Mouse (Mus musculus) liver, embryonic 11.5 days (tissue): ENCODE data around the gene Zbtb40. TPM values are rescaled to one million over a fixed set of nuclear protein-coding genes. Genes with fewer than 3 reads are reported as not detected.
A peak's percentile ranks its signal among the peaks of the same experiment; 100 is the strongest.

Experiments used
- ATAC-seq: fragments of 200-750 bp; cut with Nextera tagmentation; replicated peaks from 2 replicates; pipeline ENCODE4 v1.8.0; 2017; ENCODE audit warnings: moderate number of reproducible peaks, mild to moderate bottlenecking, moderate TSS enrichment, moderate library complexity; ENCODE audit not compliant: low FRiP score
- DNase-seq: peaks from one replicate; pipeline ENCODE4 v3.0.0-alpha.2; 2017; ENCODE audit warnings: low spot score
- H3K27ac ChIP-seq: fragments of 300-500 bp; sonication (generic); 2 replicates; pipeline ENCODE4 v1.5.1; 2014; ENCODE audit warnings: mild to moderate bottlenecking, low read depth, low read length, control low read depth
- H3K27me3 ChIP-seq: fragments of 300-500 bp; sonication (generic); replicated peaks from 2 replicates; pipeline ENCODE4 v1.6.1; 2014; ENCODE audit warnings: low read length, mixed read lengths; ENCODE audit not compliant: control insufficient read depth, insufficient read depth
- H3K36me3 ChIP-seq: fragments of 300-500 bp; sonication (generic); 2 replicates; pipeline ENCODE4 v1.6.1; 2014; ENCODE audit warnings: mild to moderate bottlenecking, low read length, moderate library complexity, mixed read lengths; ENCODE audit not compliant: control insufficient read depth, insufficient read depth
- H3K4me1 ChIP-seq: fragments of 300-500 bp; sonication (generic); replicated peaks from 2 replicates; pipeline ENCODE4 v1.6.1; 2014; ENCODE audit warnings: low read length, mixed read lengths; ENCODE audit not compliant: control insufficient read depth, insufficient read depth
- H3K4me2 ChIP-seq: fragments of 300-500 bp; sonication (generic); 2 replicates; pipeline ENCODE4 v1.6.1; 2014; ENCODE audit warnings: mild to moderate bottlenecking, control low read depth, moderate library complexity
- H3K4me3 ChIP-seq: fragments of 300-500 bp; sonication (generic); 2 replicates; pipeline ENCODE4 v1.5.1; 2014; ENCODE audit warnings: low read depth, low read length, control low read depth
- H3K9ac ChIP-seq: fragments of 300-500 bp; sonication (generic); 2 replicates; pipeline ENCODE4 v1.6.1; 2014; ENCODE audit warnings: low read depth, low read length, control low read depth
- H3K9me3 ChIP-seq: fragments of 300-500 bp; sonication (generic); 2 replicates; pipeline ENCODE4 v1.6.1; 2016; ENCODE audit warnings: low read length, inconsistent platforms, mixed read lengths; ENCODE audit not compliant: control insufficient read depth
- WGBS: fragments of 180-500 bp; shearing (Covaris S2); extraction: QIAGEN DNeasy Blood & Tissue Kit; methylation state at CpG from one replicate; pipeline ENCODE4 v1.1.7; 2014; 5-methylcytosine and 5-hydroxymethylcytosine counted together
- polyA plus RNA-seq: library from polyadenylated mRNA; unstranded; fragments of >200 nt; fragmentation: Nextera tagmentation; extraction: Ambion mirVana; gene quantifications from 2 replicates; pipeline ENCODE4 v1.2.1, GENCODE M21; 2014

The Zbtb40 gene
- polyA plus RNA-seq, 1 experiment from 2014 or later, result 5.7 TPM

DNA sequence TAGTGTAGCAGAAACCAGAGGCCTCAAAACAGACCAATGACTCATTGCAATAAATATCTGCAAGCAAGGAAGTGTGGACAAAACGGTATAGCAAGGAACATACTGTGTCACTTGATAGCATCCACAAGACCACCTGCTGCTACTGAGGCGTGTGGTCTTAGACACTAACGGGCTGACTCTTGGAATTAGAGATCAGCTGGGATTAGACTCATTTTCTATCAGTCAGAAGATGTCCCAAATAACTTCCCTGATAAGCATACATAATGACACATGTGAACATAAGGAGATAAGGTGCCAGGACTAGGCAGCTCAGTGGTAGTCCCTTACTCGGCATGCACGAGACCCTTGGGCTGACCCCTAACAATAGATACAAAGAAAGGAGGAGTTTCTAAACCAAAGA, 21.6 kb downstream of the Zbtb40 start:
- H3K4me2 ChIP-seq, result no peak overlapping the region

DNA sequence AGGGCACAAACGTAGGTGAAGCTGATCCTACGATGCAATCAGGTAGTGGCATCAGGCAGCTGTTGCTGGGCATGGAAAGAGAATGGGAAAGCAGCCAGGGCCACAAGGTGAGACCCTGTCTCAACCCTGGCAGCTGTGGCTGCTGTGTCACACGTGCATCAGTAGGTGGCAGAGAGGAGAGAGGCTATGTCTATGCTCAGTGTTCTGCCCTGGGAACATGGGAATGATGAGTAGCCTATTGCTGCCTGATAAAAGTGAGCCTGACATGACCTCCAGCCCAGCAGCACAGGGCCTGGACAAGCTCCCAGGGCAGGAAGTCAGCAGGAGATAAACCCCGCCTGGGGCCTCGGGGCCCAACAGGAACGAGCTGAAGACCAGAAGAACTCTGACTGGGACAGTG, 23.0 kb downstream of the Zbtb40 start:
- WGBS, result 33% methylated on average over 6 of the region's 6 CpGs
- no peaks in the 10 kb centered on the region for H3K27me3 ChIP-seq
- no peak overlapping the region for H3K4me3 ChIP-seq
- H3K9me3 ChIP-seq, result no peaks in the 10 kb centered on the region
- H3K9ac ChIP-seq, result 0 out of 2 replicates have a peak overlapping the region, but pooled peaks have one; percentile 25
- peak; percentile 69 for ATAC-seq
- peak overlapping the region; percentile 11 for H3K4me2 ChIP-seq
- H3K4me1 ChIP-seq, result peaks cover 32% of the 10 kb centered on the region
- H3K36me3 ChIP-seq, result no peaks in the 10 kb centered on the region
- peak overlapping the region; percentile 57; the same call in 1 of the 2 replicates for H3K27ac ChIP-seq
- no peak for DNase-seq

More for the DNA sequence above, 21.6 kb downstream of the Zbtb40 start:
- 45% methylated on average over 5 of the region's 5 CpGs for WGBS
- ATAC-seq, result peak; percentile 45
- Histone ChIP-seq H3K4me1 (peaks cover 32% of the 10 kb centered on the region), H3K36me3 (no peaks in the 10 kb centered on the region), H3K4me3 (no peak overlapping the region), H3K9ac (no peak overlapping the region), H3K9me3 (no peaks in the 10 kb centered on the region), H3K27ac (no peak overlapping the region), H3K27me3 (no peaks in the 10 kb centered on the region)
- no peak for DNase-seq

DNA sequence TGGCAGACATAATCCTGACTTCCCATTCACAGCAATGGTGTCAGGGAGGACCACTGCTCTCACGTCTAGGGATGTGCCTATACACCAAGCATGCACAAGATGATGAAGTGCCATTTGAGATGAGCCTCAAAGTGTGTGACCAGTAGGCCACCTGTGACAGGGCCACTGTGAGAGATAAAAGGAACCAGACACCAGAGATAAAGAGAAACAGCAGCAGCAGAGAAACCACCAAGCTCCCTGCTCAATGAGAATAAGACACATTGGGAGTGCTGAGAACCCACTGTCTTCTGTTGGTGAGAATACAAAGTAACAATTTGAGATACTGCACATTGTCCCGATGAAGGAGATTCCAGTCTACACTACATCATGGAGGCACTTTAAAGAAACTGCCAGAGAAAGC, 23.5 kb downstream of the Zbtb40 start:
- Histone ChIP-seq H3K9ac (0 out of 2 replicates have a peak overlapping the region, but pooled peaks have one; percentile 25), H3K27ac (peak overlapping the region; percentile 19; the same call in 1 of the 2 replicates), H3K4me3 (no peak overlapping the region), H3K4me1 (peaks cover 32% of the 10 kb centered on the region), H3K9me3 (no peaks in the 10 kb centered on the region), H3K4me2 (peak overlapping the region; percentile 11), H3K27me3 (no peaks in the 10 kb centered on the region), H3K36me3 (no peaks in the 10 kb centered on the region)
- no peak for DNase-seq
- WGBS, result 48% methylated on average over 2 of the region's 2 CpGs
- ATAC-seq, result peak; percentile 64

DNA sequence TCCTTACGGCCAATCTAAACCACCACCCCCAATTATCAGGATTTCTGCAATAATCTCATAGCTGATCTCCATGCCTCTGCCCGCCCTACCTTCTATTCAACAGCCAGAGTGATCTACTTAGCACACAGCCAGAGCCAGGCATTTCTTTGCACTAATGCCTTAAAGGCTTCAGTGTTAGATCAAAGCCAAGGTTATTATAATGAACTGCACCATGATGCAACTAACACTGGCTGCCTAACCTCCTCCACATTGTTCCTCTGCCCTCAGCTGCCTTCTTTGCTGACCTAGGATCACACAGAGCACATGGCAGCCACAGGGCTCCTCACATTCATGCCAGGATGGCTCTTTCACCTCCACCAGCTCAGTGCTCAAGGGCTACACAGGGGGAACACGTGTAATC, 28.5 kb downstream of the Zbtb40 start:
- Histone ChIP-seq H3K4me3 (no peak overlapping the region), H3K9me3 (no peaks in the 10 kb centered on the region), H3K9ac (no peak overlapping the region), H3K27me3 (no peaks in the 10 kb centered on the region), H3K4me2 (no peak overlapping the region), H3K36me3 (peaks cover 3% of the 10 kb centered on the region; the same call in 1 of the 2 replicates), H3K4me1 (peaks cover 7% of the 10 kb centered on the region), H3K27ac (no peak overlapping the region)
- DNase-seq (no peak), ATAC-seq (no peak)
- 73% methylated on average over 3 of the region's 3 CpGs for WGBS

GRCm38 (mm10) chr4:137015934-137016333, 32.7 kb downstream of the Zbtb40 start:
- no peak overlapping the region for H3K4me3 ChIP-seq
- no peak for ATAC-seq
- 72% methylated on average over 8 of the region's 8 CpGs for WGBS
- no peaks in the 10 kb centered on the region for H3K9me3 ChIP-seq
- H3K36me3 ChIP-seq, result peaks cover 3% of the 10 kb centered on the region; the same call in 1 of the 2 replicates
- H3K27me3 ChIP-seq, result no peaks in the 10 kb centered on the region
- no peak for DNase-seq
- no peak overlapping the region for H3K27ac ChIP-seq
- no peak overlapping the region for H3K9ac ChIP-seq
- H3K4me1 ChIP-seq, result no peaks in the 10 kb centered on the region
- H3K4me2 ChIP-seq, result no peak overlapping the region

DNA sequence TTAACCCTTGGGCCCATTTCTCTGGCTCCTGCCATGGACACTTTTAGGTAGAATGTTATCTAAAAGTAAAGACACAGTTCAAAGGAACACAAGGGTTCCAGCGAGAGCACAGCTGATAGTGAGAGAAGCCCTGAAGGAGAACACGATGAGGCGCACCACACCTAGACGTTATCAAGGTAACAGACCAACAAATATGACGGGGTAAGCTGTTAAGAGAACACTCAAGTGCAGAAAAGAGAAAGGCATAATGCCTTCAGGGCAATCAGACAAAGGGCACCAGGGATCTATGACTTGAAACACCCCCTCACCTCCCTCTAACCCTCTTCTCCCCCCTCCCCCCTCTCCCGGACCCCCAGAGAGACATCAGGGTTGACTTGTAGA, 33.1 kb downstream of the Zbtb40 start:
- Histone ChIP-seq H3K27me3 (no peaks in the 10 kb centered on the region), H3K27ac (no peak overlapping the region), H3K9ac (no peak overlapping the region), H3K4me3 (no peak overlapping the region), H3K9me3 (no peaks in the 10 kb centered on the region), H3K36me3 (peaks cover 3% of the 10 kb centered on the region; the same call in 1 of the 2 replicates), H3K4me1 (no peaks in the 10 kb centered on the region), H3K4me2 (no peak overlapping the region)
- WGBS, result 66% methylated on average over 6 of the region's 6 CpGs
- ATAC-seq, result no peak
- no peak for DNase-seq

DNA sequence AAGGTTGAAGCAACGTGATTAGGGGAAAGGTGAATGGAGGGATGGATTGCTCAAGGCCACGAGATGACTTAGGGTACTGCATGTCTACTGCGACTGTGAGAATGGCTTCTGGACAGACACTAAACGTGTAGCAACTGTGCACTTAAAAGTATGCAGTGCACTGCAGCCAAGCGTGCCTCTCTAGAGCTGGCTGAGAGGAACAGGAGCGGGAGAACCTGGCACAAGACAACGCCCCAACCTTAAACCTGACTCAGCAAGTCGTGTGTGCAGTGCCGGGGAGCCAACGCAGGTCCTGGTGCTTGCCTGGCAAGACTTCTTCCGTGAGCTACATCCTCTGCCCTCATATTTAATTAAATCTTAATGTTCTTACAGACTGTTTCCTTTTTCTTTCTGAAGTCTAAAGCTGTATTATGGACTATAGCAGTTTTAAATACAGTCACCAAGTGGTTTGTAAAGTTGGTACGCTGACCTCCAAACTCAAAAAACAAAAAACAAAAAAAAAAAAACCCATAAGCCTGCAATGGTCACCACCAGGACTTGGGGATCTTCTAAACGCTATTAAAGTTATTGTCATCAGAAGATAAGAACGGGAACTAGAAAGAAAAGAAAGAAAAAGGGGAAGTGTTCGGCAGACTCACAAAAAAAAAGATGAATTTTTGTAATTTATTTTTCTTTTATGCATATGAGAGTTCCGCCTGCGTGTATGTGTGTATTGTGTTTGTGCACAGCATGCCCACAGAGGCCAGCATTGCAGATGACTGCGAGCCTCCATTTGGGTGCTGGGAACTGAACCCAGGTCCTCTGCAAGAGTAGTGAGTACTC, 33.7 kb downstream of the Zbtb40 start:
- no peaks in the 10 kb centered on the region for H3K4me1 ChIP-seq
- H3K27ac ChIP-seq, result no peak overlapping the region
- WGBS, result 89% methylated on average over 18 of the region's 18 CpGs
- DNase-seq, result no peak
- no peaks in the 10 kb centered on the region for H3K9me3 ChIP-seq
- peaks cover 3% of the 10 kb centered on the region; the same call in 1 of the 2 replicates for H3K36me3 ChIP-seq
- no peak overlapping the region for H3K9ac ChIP-seq
- H3K27me3 ChIP-seq, result no peaks in the 10 kb centered on the region
- H3K4me3 ChIP-seq, result no peak overlapping the region
- H3K4me2 ChIP-seq, result no peak overlapping the region
- ATAC-seq, result no peak

GRCm38 (mm10) chr4:137014124-137014523, 34.5 kb downstream of the Zbtb40 start:
- peaks cover 3% of the 10 kb centered on the region; the same call in 1 of the 2 replicates for H3K36me3 ChIP-seq
- H3K4me1 ChIP-seq, result no peaks in the 10 kb centered on the region
- H3K27me3 ChIP-seq, result no peaks in the 10 kb centered on the region
- H3K4me3 ChIP-seq, result no peak overlapping the region
- 92% methylated on average over 8 of the region's 8 CpGs for WGBS
- ATAC-seq (no peak), DNase-seq (no peak)
- H3K9ac ChIP-seq, result no peak overlapping the region
- no peaks in the 10 kb centered on the region for H3K9me3 ChIP-seq
- no peak overlapping the region for H3K4me2 ChIP-seq
- H3K27ac ChIP-seq, result no peak overlapping the region

GRCm38 (mm10) chr4:137006966-137007365, 41.6 kb downstream of the Zbtb40 start:
- WGBS, result 85% methylated on average over 8 of the region's 8 CpGs

More at GRCm38 (mm10) chr4:137006966-137007365, 41.6 kb downstream of the Zbtb40 start:
- Histone ChIP-seq H3K27me3 (no peaks in the 10 kb centered on the region), H3K9me3 (no peaks in the 10 kb centered on the region), H3K27ac (no peak overlapping the region), H3K9ac (no peak overlapping the region), H3K4me3 (no peak overlapping the region), H3K4me2 (no peak overlapping the region), H3K4me1 (no peaks in the 10 kb centered on the region), H3K36me3 (no peaks in the 10 kb centered on the region; the same call in 1 of the 2 replicates)
- ATAC-seq (no peak), DNase-seq (no peak)
